Mouse (Mus musculus) Patski (cell line): ENCODE measurements around the gene Paqr4. TPM values are rescaled to one million over a fixed set of nuclear protein-coding genes. Genes with fewer than 3 reads are reported as not detected.

ENCODE experiments used
- ATAC-seq: fragments of 100-300 bp; one replicate; pipeline ENCODE4 v1.8.0; 2021
- CTCF ChIA-PET: fragments of 350-600 bp; sonication (Branson Sonifier 250); formaldehyde crosslinking; loops from one replicate; lab custom pipeline; 2022; ENCODE audit warnings: inconsistent platforms; lab: Charles Lee
- POLR2A ChIA-PET: fragments of 350-600 bp; sonication (Branson Sonifier 250); formaldehyde crosslinking; loops from one replicate; lab custom pipeline; 2022; ENCODE audit warnings: antibody characterized with exemption, inconsistent platforms; lab: Charles Lee
- DNase-seq: peaks from one replicate; pipeline ENCODE4 v3.0.0-alpha.2; 2011; ENCODE audit warnings: low read depth, low spot score
- H3K27me3 ChIP-seq: fragments of 371-371 bp; one replicate; pipeline ENCODE4 v1.5.1; 2021
- CTCF ChIP-seq: fragments of 100-300 bp; IDR thresholded peaks from one replicate; pipeline ENCODE4 v1.5.1; 2021
- in situ Hi-C: fragments of 300-500 bp; cut with MboI; formaldehyde crosslinking; loops from 3 replicates; pipeline ENCODE4 v1.11.1; 2018; ENCODE audit warnings: low pct_unique_long_range_greater_than_20kb, mixed read lengths
- polyA plus RNA-seq: library from polyadenylated mRNA; unstranded; gene quantifications from one replicate; pipeline ENCODE4 v1.2.3, GENCODE M21; 2021

Gene Paqr4
- polyA plus RNA-seq, result 7.3 TPM

DNA sequence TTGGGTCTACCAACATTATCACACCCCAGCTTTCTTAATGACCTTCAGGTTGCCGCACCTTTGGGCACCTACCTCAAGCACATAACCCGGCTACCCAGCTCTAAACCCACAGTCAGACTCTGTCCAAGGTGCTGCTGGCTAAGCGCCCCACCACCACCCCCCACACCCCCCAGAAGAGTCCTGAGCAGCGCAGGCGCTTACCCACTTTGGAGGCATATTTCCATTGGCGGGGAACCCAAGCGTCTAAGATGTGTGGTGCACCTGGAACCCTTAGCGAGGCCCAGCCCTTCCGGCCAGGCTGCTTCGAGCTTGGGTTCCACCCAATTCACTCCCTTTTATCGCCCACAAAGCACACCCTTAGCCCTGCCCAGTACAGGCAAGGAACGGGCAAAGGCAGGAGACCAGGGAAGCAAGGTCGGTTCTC lies at the start of gene Paqr4:
Paqr4 (minus strand) TSS at position 270 of the 424 bp plus-strand sequence.
- H3K27me3 ChIP-seq, result peaks cover 4% of the 10 kb centered on the region
- in situ Hi-C loops, result no loop called here

DNA sequence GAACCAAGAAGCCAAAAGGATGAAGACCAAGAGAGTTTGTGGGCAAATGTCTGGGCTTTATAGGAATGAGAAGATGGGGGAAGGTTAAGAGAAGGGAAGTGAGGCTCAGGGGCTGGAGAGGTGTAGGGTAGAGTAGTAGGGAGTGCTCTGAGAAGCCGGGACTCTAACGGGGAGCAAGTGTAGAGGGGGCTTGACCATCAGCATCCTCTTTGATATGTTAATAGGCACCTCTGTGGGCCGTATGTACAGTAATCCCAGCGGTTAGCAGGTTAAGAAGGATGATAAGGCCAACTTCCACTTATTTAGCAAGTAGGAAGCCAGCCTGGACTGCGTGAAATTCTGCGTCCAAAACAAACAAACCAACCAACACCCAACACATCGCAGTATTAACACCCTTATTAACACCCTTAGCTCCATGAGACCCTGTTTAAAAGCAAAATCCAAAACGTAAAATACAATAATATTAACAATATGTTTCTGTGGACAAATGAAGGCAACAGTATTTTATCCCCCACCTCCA lies 49.1 kb upstream of the Paqr4 start:
- ATAC-seq (no peak), DNase-seq (no peak)
- POLR2A ChIA-PET, result no interaction called here
- CTCF ChIA-PET, result interaction anchor here (1.0 kb wide), 2 partner anchors 11 to 17 kb away, joined by 3 to 4 read pairs; no protein-coding TSS in a partner anchor
- no peak for TF ChIP-seq CTCF
- H3K27me3 ChIP-seq, result no peaks in the 10 kb centered on the region
- in situ Hi-C loops, result no loop called here

More for the DNA sequence above, at the start of gene Paqr4:
- POLR2A ChIA-PET, result interaction anchor here (0.6 kb wide), 1 partner anchor 11 kb away, joined by 5 read pairs; no protein-coding TSS in a partner anchor
- CTCF ChIA-PET, result interaction anchor here (1.3 to 1.5 kb wide), 2 partner anchors 8 to 34 kb away, joined by 4 to 5 read pairs; no protein-coding TSS in a partner anchor
- DNase-seq, result no peak
- no peak for TF ChIP-seq CTCF
- peak; percentile 6 for ATAC-seq

DNA sequence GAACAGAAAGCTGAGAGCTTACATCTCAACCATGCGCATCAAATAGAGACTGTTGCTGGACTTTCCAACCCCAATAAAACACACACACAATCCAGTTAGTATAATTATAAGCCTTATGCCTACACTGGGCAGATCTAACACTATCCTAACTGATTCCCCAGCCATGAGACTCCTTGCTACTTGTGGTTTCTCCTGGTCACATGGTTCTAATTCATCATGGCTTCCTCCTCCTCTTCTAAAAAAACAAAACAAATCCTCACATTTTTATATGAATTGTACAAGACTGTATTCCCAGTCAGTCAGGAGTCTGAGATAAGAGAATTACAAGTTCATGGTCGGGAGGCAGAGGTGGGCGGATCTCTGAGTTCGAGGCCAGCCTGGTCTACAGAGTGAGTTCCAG lies 48.3 kb upstream of the Paqr4 start:
- ATAC-seq (no peak), DNase-seq (no peak)
- no peak for TF ChIP-seq CTCF
- ChIA-PET POLR2A (interaction anchor here (1.2 kb wide), 1 partner anchor 15 kb away, joined by 3 read pairs; no protein-coding TSS in a partner anchor), CTCF (interaction anchor here (1.6 kb wide), 1 partner anchor 12 kb away, joined by 5 read pairs; no protein-coding TSS in a partner anchor)
- in situ Hi-C loops, result no loop called here
- no peaks in the 10 kb centered on the region for H3K27me3 ChIP-seq

DNA sequence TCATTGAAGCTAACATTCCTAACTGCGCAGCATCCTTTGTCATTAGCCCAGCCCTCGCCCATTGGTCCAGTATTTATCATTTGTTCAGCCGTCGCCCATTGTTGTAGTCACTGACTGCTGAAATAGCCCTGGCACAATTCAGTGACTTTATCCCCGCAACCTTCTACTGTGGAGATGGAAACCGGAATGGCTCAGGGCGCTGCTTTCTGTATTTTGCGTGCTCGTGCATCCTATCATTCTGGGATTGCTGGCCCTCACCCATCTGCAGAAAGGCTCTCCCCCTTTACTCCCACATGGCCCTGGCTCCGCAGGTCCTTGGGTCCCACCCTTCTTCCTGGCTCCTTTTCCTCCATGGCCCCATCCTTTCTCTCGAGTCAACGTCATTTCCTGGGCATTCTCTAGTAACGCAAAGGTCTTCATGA lies 45.9 kb upstream of the Paqr4 start:
- no peak for TF ChIP-seq CTCF
- no peaks in the 10 kb centered on the region for H3K27me3 ChIP-seq
- ChIA-PET POLR2A (no interaction called here), CTCF (interaction anchor here (1.8 kb wide), 1 partner anchor 15 kb away, joined by 5 read pairs; no protein-coding TSS in a partner anchor)
- ATAC-seq, result no peak
- in situ Hi-C loops, result no loop called here
- DNase-seq, result no peak

DNA sequence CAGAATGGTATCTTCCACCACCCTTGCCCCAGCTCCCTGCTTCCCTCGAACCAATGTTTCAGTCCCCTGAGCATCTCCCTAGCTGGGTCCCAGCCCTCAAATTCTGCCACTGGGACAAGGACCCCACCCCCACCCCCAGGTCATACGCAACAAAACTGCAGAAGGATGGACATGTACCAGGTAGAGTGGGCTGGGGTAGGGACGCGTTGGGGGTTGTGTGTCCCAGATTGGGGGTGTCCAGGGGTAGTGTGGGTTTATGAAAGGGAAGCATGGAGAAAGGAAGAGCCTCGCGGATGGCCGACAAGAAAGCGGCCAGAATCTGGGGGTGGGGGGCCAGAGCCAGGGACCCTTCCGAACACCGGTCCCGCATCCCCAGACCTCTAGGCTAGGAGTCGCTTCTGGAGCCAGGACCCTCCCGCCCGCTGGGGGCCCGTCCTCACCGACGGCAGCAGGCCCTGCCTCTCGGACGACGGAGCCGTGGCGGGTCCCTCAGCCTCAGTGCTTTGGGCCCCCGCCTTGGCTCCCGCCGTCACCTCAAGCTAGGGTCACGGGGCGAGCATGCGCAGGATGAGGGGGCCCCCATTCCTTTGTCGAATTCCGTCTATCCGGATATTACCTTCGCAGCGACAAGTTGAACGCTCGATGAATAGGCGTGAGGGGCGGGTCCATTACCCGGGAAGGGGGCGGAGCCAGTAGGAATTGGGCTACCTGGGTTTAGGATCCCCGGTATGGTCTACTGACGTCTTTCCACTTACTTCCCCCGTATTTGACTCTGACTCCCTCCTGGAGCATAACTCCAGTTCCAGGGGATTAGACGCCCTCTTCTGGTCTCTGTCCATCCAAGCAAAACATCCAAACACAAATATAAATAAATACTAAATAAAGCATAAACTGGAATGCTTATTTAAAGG lies 45.1 kb upstream of the Paqr4 start, which contains the start of gene Flywch2:
Flywch2 (minus strand) TSS at position 521 of the 911 bp plus-strand sequence.
- in situ Hi-C loops, result no loop called here

DNA sequence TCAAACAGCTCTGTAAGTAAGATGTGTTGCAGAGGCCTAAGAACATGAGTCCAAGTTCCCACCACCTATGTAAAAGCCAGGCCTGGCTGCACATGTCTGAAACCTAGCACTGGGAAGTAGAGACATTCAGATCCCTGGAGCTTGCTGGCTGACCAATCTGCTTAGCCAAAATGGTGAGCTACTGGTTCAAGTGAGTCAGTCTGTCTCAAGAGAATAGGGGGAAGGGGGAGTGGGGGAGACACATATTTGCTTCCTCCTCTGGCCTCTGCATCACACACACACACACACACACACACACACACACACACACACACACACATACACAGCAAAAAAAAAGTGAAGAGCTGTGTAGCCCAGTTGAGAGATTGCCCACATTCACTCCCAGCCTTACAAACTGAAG lies 42.7 kb upstream of the Paqr4 start:
- ChIA-PET POLR2A (no interaction called here), CTCF (interaction anchor here (1.1 to 1.9 kb wide), 2 partner anchors 7 to 60 kb away, joined by 3 to 5 read pairs; partner anchors contain the start of genes Prss32 and Prss41)
- TF ChIP-seq CTCF, result no peak
- no peak for DNase-seq
- no peaks in the 10 kb centered on the region for H3K27me3 ChIP-seq
- ATAC-seq, result no peak
- in situ Hi-C loops, result no loop called here

More for the DNA sequence above, 45.1 kb upstream of the Paqr4 start, which contains the start of gene Flywch2:
- TF ChIP-seq CTCF, result no peak
- ChIA-PET CTCF (no interaction called here), POLR2A (no interaction called here)
- ATAC-seq, result peak; percentile 65
- H3K27me3 ChIP-seq, result no peaks in the 10 kb centered on the region
- no peak for DNase-seq

DNA sequence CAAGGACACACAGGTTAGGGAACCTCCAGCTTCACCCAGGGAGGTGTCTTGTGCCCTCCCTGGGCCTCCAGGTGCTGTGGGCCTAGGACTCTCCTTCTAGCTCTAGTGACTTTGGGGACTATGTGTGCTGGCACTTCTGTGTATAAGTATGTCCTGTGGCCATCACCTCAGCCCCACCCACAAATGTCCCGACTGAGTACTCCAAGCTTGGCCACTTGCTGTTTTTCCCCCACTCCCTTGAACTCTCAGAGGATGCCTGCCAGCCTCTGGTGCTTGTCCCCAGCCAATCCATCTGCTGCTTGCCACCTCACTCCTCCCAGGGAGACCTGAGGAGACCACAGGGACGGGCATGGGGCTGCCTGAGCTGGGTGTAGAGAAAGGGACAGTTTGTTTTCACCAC lies 37.8 kb upstream of the Paqr4 start:
- no peaks in the 10 kb centered on the region for H3K27me3 ChIP-seq
- ChIA-PET CTCF (interaction anchor here (1.2 kb wide), 1 partner anchor 30 kb away, joined by 4 read pairs; no protein-coding TSS in a partner anchor), POLR2A (no interaction called here)
- in situ Hi-C loops, result loop anchor here (5.0 kb wide), 1 partner anchor 184 kb away; no protein-coding TSS in a partner anchor
- no peak for DNase-seq
- no peak for ATAC-seq
- TF ChIP-seq CTCF, result no peak

DNA sequence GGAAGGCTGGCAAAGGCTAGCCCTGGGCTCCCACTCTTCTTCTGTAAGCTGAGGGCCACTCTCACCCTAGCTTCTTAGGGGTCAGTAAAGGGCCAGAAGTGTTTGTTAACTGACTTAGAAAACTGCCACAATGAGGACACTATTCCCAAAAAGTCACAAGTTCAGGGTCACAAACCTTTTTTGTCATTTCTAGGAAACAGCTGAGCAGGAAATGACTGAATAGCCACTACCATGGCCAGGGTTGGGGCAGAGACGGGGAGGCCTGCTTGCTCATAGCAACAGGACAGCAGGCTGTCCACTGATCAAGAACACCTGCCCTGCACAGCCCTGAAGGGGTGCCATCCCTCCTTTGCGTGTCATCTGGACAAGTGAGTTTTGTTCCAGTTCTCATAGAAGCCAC lies 36.5 kb upstream of the Paqr4 start:
- ChIA-PET POLR2A (interaction anchor here (0.6 kb wide), 1 partner anchor 40 kb away, joined by 3 read pairs; no protein-coding TSS in a partner anchor), CTCF (interaction anchor here (1.2 to 1.3 kb wide), 2 partner anchors 23 to 28 kb away, joined by 3 to 4 read pairs; no protein-coding TSS in a partner anchor)
- DNase-seq (no peak), ATAC-seq (no peak)
- H3K27me3 ChIP-seq, result no peaks in the 10 kb centered on the region
- TF ChIP-seq CTCF, result no peak
- in situ Hi-C loops, result loop anchor here (5.0 kb wide), 1 partner anchor 185 kb away; no protein-coding TSS in a partner anchor

DNA sequence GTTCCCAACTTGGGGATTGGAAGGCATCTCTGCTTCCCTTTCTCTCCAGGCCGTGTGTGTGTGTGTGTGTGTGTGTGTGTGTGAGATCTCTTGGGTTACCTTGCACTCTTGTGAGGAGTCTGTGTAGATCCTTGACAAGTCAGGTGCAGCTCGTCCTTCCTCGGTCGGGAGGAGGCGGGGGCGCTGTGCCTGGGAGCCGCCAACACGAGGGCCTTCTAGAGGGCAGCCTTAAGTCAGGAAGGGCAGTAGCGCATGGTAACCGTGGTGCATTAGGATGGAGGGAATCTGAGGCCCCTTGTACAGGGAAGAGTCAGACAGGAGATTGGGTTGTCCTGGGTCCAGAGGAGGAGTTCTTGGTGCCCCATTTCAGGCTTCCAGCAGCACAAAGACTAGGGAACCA lies 35.5 kb upstream of the Paqr4 start:
- CTCF ChIA-PET, result interaction anchor here (1.2 to 1.3 kb wide), 2 partner anchors 8 to 24 kb away, joined by 3 read pairs; no protein-coding TSS in a partner anchor
- no peak for DNase-seq
- no peaks in the 10 kb centered on the region for H3K27me3 ChIP-seq
- TF ChIP-seq CTCF, result no peak
- ATAC-seq, result no peak
- POLR2A ChIA-PET, result no interaction called here
- in situ Hi-C loops, result loop anchor here (5.0 kb wide), 1 partner anchor 186 kb away; no protein-coding TSS in a partner anchor

DNA sequence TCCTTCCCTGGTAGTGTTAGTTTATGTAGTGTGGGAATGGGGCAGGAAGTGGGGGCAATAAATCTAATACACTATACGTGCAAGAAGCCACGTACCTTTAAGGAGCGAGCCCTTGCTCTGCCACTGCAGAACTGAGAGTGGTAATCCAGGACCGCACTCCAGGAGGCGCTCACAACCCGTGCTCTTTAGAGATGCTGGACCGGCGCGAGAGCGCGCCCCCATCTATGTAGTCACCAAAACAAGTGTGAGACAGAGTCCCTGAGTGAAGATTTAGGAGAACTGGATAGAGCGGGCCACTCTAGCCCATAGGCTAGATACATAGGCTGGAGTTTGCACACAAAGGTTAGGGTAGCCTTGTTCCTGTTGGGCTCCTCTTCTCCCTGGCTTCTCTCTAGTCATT lies 33.4 kb upstream of the Paqr4 start:
- peak; percentile 57 for ATAC-seq
- H3K27me3 ChIP-seq, result no peaks in the 10 kb centered on the region
- in situ Hi-C loops, result loop anchor here (5.0 kb wide), 1 partner anchor 73 kb away; no protein-coding TSS in a partner anchor
- no peak for DNase-seq
- TF ChIP-seq CTCF, result peak; percentile 93
- CTCF ChIA-PET, result interaction anchor here (0.7 to 2.6 kb wide), 10 partner anchors 19 to 186 kb away, joined by 3 to 6 read pairs (median 4); partner anchors contain the start of gene Elob
- POLR2A ChIA-PET, result interaction anchor here (1.5 to 1.6 kb wide), 2 partner anchors 15 to 30 kb away, joined by 3 to 4 read pairs; no protein-coding TSS in a partner anchor
